Mouse (Mus musculus) heart, adult 8-10 months (tissue): ENCODE measurements around the gene Zfp157. TPM values are rescaled to one million over a fixed set of nuclear protein-coding genes. Genes with fewer than 3 reads are reported as not detected.
"Not testable (repeated sequence)": the region's sequence is repeated elsewhere in the genome, so short reads cannot be mapped to it uniquely, and the experiment has no call there.

Experiments
- DNase-seq: peaks from one replicate; pipeline ENCODE4 v3.0.0; 2022; ENCODE audit warnings: low spot score
- total RNA-seq, 4 experiments: library from RNA; stranded (reverse); gene quantifications; 2 replicates each; pipeline ENCODE4 v1.2.4; 2022

The Zfp157 gene
- total RNA-seq: 1 to 10 TPM; 3.8 to 7.6 (median 5.1) TPM

GRCm38 (mm10) chr5:138441286-138442194 is at the start of gene Zfp157:
Gene Zfp157 (plus strand): TSS chr5:138441468.
- DNase-seq: peak; percentile 89

- DNase-seq: no peak
Measured at GRCm38 (mm10) chr5:138397795-138398337, 43.4 kb upstream of the Zfp157 start.

GRCm38 (mm10) chr5:138400431-138400830 is 40.8 kb upstream of the Zfp157 start:
- not testable (repeated sequence) for DNase-seq

DNA sequence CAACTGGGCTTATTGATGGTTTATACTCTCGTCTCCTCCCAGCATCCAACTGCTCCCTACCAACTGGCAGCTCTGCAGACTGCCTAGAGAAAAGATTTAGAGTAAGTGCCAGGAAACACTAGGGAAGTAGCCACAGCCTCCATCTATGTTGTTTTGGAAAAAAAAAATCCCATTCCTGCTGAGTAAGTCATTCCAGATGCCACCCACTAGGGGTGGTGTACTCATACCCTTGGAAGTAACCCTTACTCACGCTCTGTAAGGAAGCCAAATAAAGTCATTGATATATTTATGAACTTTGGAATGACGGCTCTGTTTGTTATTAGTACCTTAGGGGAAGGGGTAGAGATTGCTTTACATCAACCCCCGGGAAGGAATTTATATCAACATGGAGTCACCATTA is 17.1 kb downstream of the Zfp157 start:
- no peak for DNase-seq

- no peak for DNase-seq
Measured at GRCm38 (mm10) chr5:138459107-138459506, 17.8 kb downstream of the Zfp157 start.

DNA sequence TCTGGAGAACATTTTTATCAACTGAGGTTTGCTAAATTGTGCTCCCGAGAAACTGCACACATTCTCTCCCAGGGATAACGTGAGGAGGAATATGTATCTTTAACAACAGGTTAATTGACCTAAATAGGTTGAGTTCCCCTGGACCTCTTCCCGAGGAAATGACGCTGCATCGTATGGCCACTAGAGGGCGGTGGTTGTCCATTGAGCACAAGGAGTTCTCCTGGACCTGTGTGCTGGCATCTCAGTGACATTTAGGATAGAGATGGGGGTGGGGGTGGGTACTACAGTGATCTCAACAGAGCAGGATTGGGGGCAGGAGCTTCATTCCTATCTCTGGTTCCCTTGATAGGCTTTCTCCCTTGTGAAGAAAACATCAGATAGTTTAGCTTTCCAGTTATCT is 32.3 kb downstream of the Zfp157 start:
- DNase-seq: peak; percentile 35

- DNase-seq: not testable (repeated sequence)
Measured at GRCm38 (mm10) chr5:138504548-138504947, 63.3 kb downstream of the Zfp157 start.

Other genes starting within 250 kb of the Zfp157 start
- gene Mblac1, start 247.2 kb upstream of the Zfp157 start, total RNA-seq: 1 to 10 TPM; 1.8 to 4.3 (median 2.4) TPM
- gene Nxpe5, start 215.6 kb upstream of the Zfp157 start, total RNA-seq: 1 to 10 TPM in 1 of 4 experiments, under 1 TPM in 3; 0.56 to 1.3 (median 0.66) TPM
- 10 to 100 TPM; 54.5 to 61.7 (median 56.2) TPM for gene Lamtor4, start 186.0 kb upstream of the Zfp157 start, total RNA-seq
- 1 to 10 TPM; 2.7 to 4.4 (median 3.4) TPM for gene BC037034, start 177.4 kb upstream of the Zfp157 start, total RNA-seq
- under 1 TPM in 1 of 4 experiments, not detected in 3; 0.17 TPM for gene Gal3st4, start 168.6 kb upstream of the Zfp157 start, total RNA-seq
- gene Gm43720, start 161.5 kb upstream of the Zfp157 start, total RNA-seq: not detected
- gene Gpc2, start 161.5 kb upstream of the Zfp157 start, total RNA-seq: under 1 TPM in 2 of 4 experiments, not detected in 2; 0.22 to 0.34 TPM
- not detected for gene Stag3, start 161.2 kb upstream of the Zfp157 start, total RNA-seq
- under 1 TPM in 1 of 4 experiments, not detected in 3; 0.52 TPM for gene Pvrig, start 99.5 kb upstream of the Zfp157 start, total RNA-seq
- not detected for gene 1700123K08Rik, start 123.2 kb downstream of the Zfp157 start, total RNA-seq
- 10 to 100 TPM; 16.8 to 20.1 (median 18.7) TPM for gene Zfp68, start 178.3 kb downstream of the Zfp157 start, total RNA-seq
- gene A430033K04Rik, start 181.4 kb downstream of the Zfp157 start, total RNA-seq: 1 to 10 TPM; 3.8 to 4.9 (median 4.8) TPM